Mouse (Mus musculus): ENCODE data around the gene Acvrl1.

Gene Acvrl1

GRCm38 (mm10) chr15:101143494-101143893, 15.2 kb downstream of the Acvrl1 start:
- DNase-seq = peak; percentile 70

- DNase-seq = peak; percentile 64
These were observed 15.9 kb downstream of the Acvrl1 start for GRCm38 (mm10) chr15:101144176-101144575.

GRCm38 (mm10) chr15:101144779-101145178, 16.5 kb downstream of the Acvrl1 start:
- peak; percentile 60 for DNase-seq

- peak; percentile 98 for DNase-seq
These were observed 17.2 kb downstream of the Acvrl1 start for GRCm38 (mm10) chr15:101145424-101146099.

GRCm38 (mm10) chr15:101146100-101146965, 18.0 kb downstream of the Acvrl1 start:
- DNase-seq = no peak

- DNase-seq = no peak
These were observed 19.0 kb downstream of the Acvrl1 start for GRCm38 (mm10) chr15:101147115-101147909.

GRCm38 (mm10) chr15:101147910-101148273, 19.6 kb downstream of the Acvrl1 start:
- DNase-seq = no peak

- DNase-seq = no peak
These were observed 20.3 kb downstream of the Acvrl1 start for GRCm38 (mm10) chr15:101148604-101149003.

- no peak for DNase-seq
These were observed 23.3 kb downstream of the Acvrl1 start for GRCm38 (mm10) chr15:101151409-101152261.

- no peak for DNase-seq
These were observed 26.6 kb downstream of the Acvrl1 start for GRCm38 (mm10) chr15:101154700-101155616.

GRCm38 (mm10) chr15:101160128-101160527, 31.8 kb downstream of the Acvrl1 start:
- no peak for DNase-seq

GRCm38 (mm10) chr15:101160591-101160990, 32.3 kb downstream of the Acvrl1 start:
- no peak for DNase-seq

- no peak for DNase-seq
These were observed 33.2 kb downstream of the Acvrl1 start for GRCm38 (mm10) chr15:101161534-101161933.

- peak; percentile 56 for DNase-seq
These were observed 34.7 kb downstream of the Acvrl1 start for GRCm38 (mm10) chr15:101163056-101163458.

GRCm38 (mm10) chr15:101163854-101164253, 35.5 kb downstream of the Acvrl1 start:
- DNase-seq = no peak

- no peak for DNase-seq
These were observed 36.0 kb downstream of the Acvrl1 start for GRCm38 (mm10) chr15:101164291-101164690.

- peak; percentile 74 for DNase-seq
These were observed 37.5 kb downstream of the Acvrl1 start for GRCm38 (mm10) chr15:101165658-101166437.

GRCm38 (mm10) chr15:101167553-101167952, 39.2 kb downstream of the Acvrl1 start:
- DNase-seq = no peak

- DNase-seq = no peak
These were observed 41.6 kb downstream of the Acvrl1 start for GRCm38 (mm10) chr15:101169910-101170309.

GRCm38 (mm10) chr15:101170413-101170980, 42.2 kb downstream of the Acvrl1 start:
- DNase-seq = no peak

All from kidney, postnatal 10 days (tissue).